Mouse (Mus musculus): ENCODE measurements around the gene Tspan32. TPM values are rescaled to one million over a fixed set of nuclear protein-coding genes. Genes with fewer than 3 reads are reported as not detected.

The Tspan32 gene
- polyA plus RNA-seq, 1 experiment: 59.5 TPM

- Histone ChIP-seq H3K4me2 (ENCODE audit: low read depth) (peak overlapping the region; percentile 99), H3ac (ENCODE audit: control insufficient read depth, insufficient read length) (peak overlapping the region; percentile 95), H3K79me2 (ENCODE audit: control insufficient read depth, insufficient read depth) (peaks cover 62% of the 10 kb centered on the region), H3K4me3 (peak overlapping the region; percentile 99), H3K36me3 (ENCODE audit: control insufficient read depth, insufficient read depth) (peaks cover 5% of the 10 kb centered on the region), H3K27me3 (ENCODE audit: control insufficient read depth, insufficient read depth, insufficient read length) (no peaks in the 10 kb centered on the region)
- TF ChIP-seq POLR2A (IDR thresholded peaks at IDR 0.05; ENCODE audit: insufficient read length, low read depth): peak; percentile 36
- TF ChIP-seq MYOD1 (IDR thresholded peaks at IDR 0.05; ENCODE audit: control insufficient read depth in 1 of 3, insufficient read length in 2 of 3, low read depth in 2 of 3): no peak
- TF ChIP-seq SRF (IDR thresholded peaks at IDR 0.05; ENCODE audit: control insufficient read depth, insufficient read length, low read depth): no peak
- peak; percentile 64 for TF ChIP-seq POLR2AphosphoS2 (IDR thresholded peaks at IDR 0.05; ENCODE audit: insufficient read length, low read depth)
Measured at GRCm38 (mm10) chr7:143053961-143054611, 49.2 kb downstream of the Tspan32 start.

GRCm38 (mm10) chr7:143054612-143054965, 49.7 kb downstream of the Tspan32 start:
- H3K4me3 ChIP-seq: peak overlapping the region; percentile 99
- TF ChIP-seq TCF12 (IDR thresholded peaks at IDR 0.05; ENCODE audit: insufficient read depth, poor library complexity, severe bottlenecking) (no peak), CEBPB (IDR thresholded peaks at IDR 0.05; ENCODE audit: insufficient read depth, poor library complexity, severe bottlenecking) (no peak), USF1 (IDR thresholded peaks at IDR 0.05; ENCODE audit: low read depth) (no peak), MYOG (IDR thresholded peaks at IDR 0.05; ENCODE audit: control insufficient read depth in 1 of 3, insufficient read depth in 1 of 3, insufficient read length in 2 of 3, low read depth in 2 of 3) (no peak), MAX (IDR thresholded peaks at IDR 0.05; ENCODE audit: low read depth) (no peak), POLR2AphosphoS2 (IDR thresholded peaks at IDR 0.05; ENCODE audit: insufficient read length, low read depth) (no peak), E2F4 (IDR thresholded peaks at IDR 0.05; ENCODE audit: insufficient read depth) (no peak), POLR2A (IDR thresholded peaks at IDR 0.05; ENCODE audit: insufficient read length, low read depth) (no peak), TCF3 (IDR thresholded peaks at IDR 0.05; ENCODE audit: insufficient read length, low read depth) (no peak), MYOD1 (IDR thresholded peaks at IDR 0.05; ENCODE audit: control insufficient read depth in 1 of 3, insufficient read length in 2 of 3, low read depth in 2 of 3) (no peak), REST (IDR thresholded peaks at IDR 0.05; ENCODE audit: insufficient read depth, insufficient read length) (no peak), SRF (IDR thresholded peaks at IDR 0.05; ENCODE audit: control insufficient read depth, insufficient read length, low read depth) (no peak)
- H3K27me3 ChIP-seq (ENCODE audit: control insufficient read depth, insufficient read depth, insufficient read length): no peaks in the 10 kb centered on the region
- H3K36me3 ChIP-seq (ENCODE audit: control insufficient read depth, insufficient read depth): peaks cover 6% of the 10 kb centered on the region
- H3K4me2 ChIP-seq (ENCODE audit: low read depth): peak overlapping the region; percentile 99
- H3K79me2 ChIP-seq (ENCODE audit: control insufficient read depth, insufficient read depth): peaks cover 67% of the 10 kb centered on the region
- peak overlapping the region; percentile 95 for H3ac ChIP-seq (ENCODE audit: control insufficient read depth, insufficient read length)

- Histone ChIP-seq H3K4me3 (peak overlapping the region; percentile 99), H3K79me2 (ENCODE audit: control insufficient read depth, insufficient read depth) (peaks cover 71% of the 10 kb centered on the region), H3K4me2 (ENCODE audit: low read depth) (peak overlapping the region; percentile 99), H3ac (ENCODE audit: control insufficient read depth, insufficient read length) (peak overlapping the region; percentile 95), H3K27me3 (ENCODE audit: control insufficient read depth, insufficient read depth, insufficient read length) (no peaks in the 10 kb centered on the region), H3K36me3 (ENCODE audit: control insufficient read depth, insufficient read depth) (peaks cover 10% of the 10 kb centered on the region)
- TF ChIP-seq E2F4 (IDR thresholded peaks at IDR 0.05; ENCODE audit: insufficient read depth) (no peak), REST (IDR thresholded peaks at IDR 0.05; ENCODE audit: insufficient read depth, insufficient read length) (no peak), USF1 (IDR thresholded peaks at IDR 0.05; ENCODE audit: low read depth) (no peak), CEBPB (IDR thresholded peaks at IDR 0.05; ENCODE audit: insufficient read depth, poor library complexity, severe bottlenecking) (no peak), TCF3 (IDR thresholded peaks at IDR 0.05; ENCODE audit: insufficient read length, low read depth) (no peak), POLR2AphosphoS2 (IDR thresholded peaks at IDR 0.05; ENCODE audit: insufficient read length, low read depth) (no peak), MAX (IDR thresholded peaks at IDR 0.05; ENCODE audit: low read depth) (no peak), MYOG (IDR thresholded peaks at IDR 0.05; ENCODE audit: control insufficient read depth in 1 of 3, insufficient read depth in 1 of 3, insufficient read length in 2 of 3, low read depth in 2 of 3) (no peak), POLR2A (IDR thresholded peaks at IDR 0.05; ENCODE audit: insufficient read length, low read depth) (no peak), MYOD1 (IDR thresholded peaks at IDR 0.05; ENCODE audit: control insufficient read depth in 1 of 3, insufficient read length in 2 of 3, low read depth in 2 of 3) (no peak), SRF (IDR thresholded peaks at IDR 0.05; ENCODE audit: control insufficient read depth, insufficient read length, low read depth) (no peak), TCF12 (IDR thresholded peaks at IDR 0.05; ENCODE audit: insufficient read depth, poor library complexity, severe bottlenecking) (no peak)
Measured at GRCm38 (mm10) chr7:143055001-143055400, 50.2 kb downstream of the Tspan32 start.

- peak overlapping the region; percentile 99 for H3K4me3 ChIP-seq
- H3ac ChIP-seq (ENCODE audit: control insufficient read depth, insufficient read length): peak overlapping the region; percentile 95
- TF ChIP-seq CEBPB (IDR thresholded peaks at IDR 0.05; ENCODE audit: insufficient read depth, poor library complexity, severe bottlenecking) (no peak), POLR2AphosphoS2 (IDR thresholded peaks at IDR 0.05; ENCODE audit: insufficient read length, low read depth) (peak; percentile 46), POLR2A (IDR thresholded peaks at IDR 0.05; ENCODE audit: insufficient read length, low read depth) (peak; percentile 47), TCF3 (IDR thresholded peaks at IDR 0.05; ENCODE audit: insufficient read length, low read depth) (no peak), REST (IDR thresholded peaks at IDR 0.05; ENCODE audit: insufficient read depth, insufficient read length) (no peak), MYOG (IDR thresholded peaks at IDR 0.05; ENCODE audit: control insufficient read depth in 1 of 3, insufficient read depth in 1 of 3, insufficient read length in 2 of 3, low read depth in 2 of 3) (no peak), SRF (IDR thresholded peaks at IDR 0.05; ENCODE audit: control insufficient read depth, insufficient read length, low read depth) (no peak), MAX (IDR thresholded peaks at IDR 0.05; ENCODE audit: low read depth) (no peak), E2F4 (IDR thresholded peaks at IDR 0.05; ENCODE audit: insufficient read depth) (no peak), USF1 (IDR thresholded peaks at IDR 0.05; ENCODE audit: low read depth) (no peak), TCF12 (IDR thresholded peaks at IDR 0.05; ENCODE audit: insufficient read depth, poor library complexity, severe bottlenecking) (no peak), MYOD1 (IDR thresholded peaks at IDR 0.05; ENCODE audit: control insufficient read depth in 1 of 3, insufficient read length in 2 of 3, low read depth in 2 of 3) (peak in 1 of 3 experiments; percentile 25)
- peaks cover 13% of the 10 kb centered on the region for H3K36me3 ChIP-seq (ENCODE audit: control insufficient read depth, insufficient read depth)
- H3K27me3 ChIP-seq (ENCODE audit: control insufficient read depth, insufficient read depth, insufficient read length): no peaks in the 10 kb centered on the region
- peak overlapping the region; percentile 99 for H3K4me2 ChIP-seq (ENCODE audit: low read depth)
- peaks cover 78% of the 10 kb centered on the region for H3K79me2 ChIP-seq (ENCODE audit: control insufficient read depth, insufficient read depth)
Measured at GRCm38 (mm10) chr7:143055499-143056186, 50.8 kb downstream of the Tspan32 start.
